Mouse (Mus musculus): ENCODE results near the gene Xntrpc.

- TF ChIP-seq CTCF (IDR thresholded peaks at IDR 0.05; ENCODE audit: borderline replicate concordance, insufficient read depth, low read depth, low read length): no peak
- no peak for TF ChIP-seq POLR2A (IDR thresholded peaks at IDR 0.05; ENCODE audit: borderline replicate concordance, insufficient read depth, low read length)
Observed at GRCm38 (mm10) chr7:102108206-102108605, 42.7 kb downstream of the Xntrpc start.

All from cerebellum, adult 2 months (tissue).